Mouse (Mus musculus) bone marrow, adult 2 months (tissue): ENCODE measurements around the gene Ttll9. TPM values are rescaled to one million over a fixed set of nuclear protein-coding genes. Genes with fewer than 3 reads are reported as not detected.

Experiments used
- H3K27ac ChIP-seq: fragments of 200-500 bp; 2 replicates; pipeline ENCODE4 v1.5.1; 2012; ENCODE audit warnings: low read depth, mild to moderate bottlenecking, control low read depth, inconsistent platforms, low read length; ENCODE audit not compliant: control insufficient read depth, poor library complexity, insufficient read depth
- H3K4me1 ChIP-seq: fragments of 200-500 bp; 2 replicates; pipeline ENCODE4 v1.6.1; 2011; ENCODE audit warnings: low read length; ENCODE audit not compliant: control insufficient read depth, insufficient read depth
- H3K4me3 ChIP-seq: fragments of 200-500 bp; replicated peaks from 2 replicates; pipeline ENCODE3; 2011; ENCODE audit warnings: mild to moderate bottlenecking, low read depth, low read length, control low read depth; ENCODE audit not compliant: control insufficient read depth
- CTCF ChIP-seq: fragments of 200-500 bp; IDR thresholded peaks from 2 replicates; pipeline ENCODE4 v1.5.1; 2011; ENCODE audit warnings: low read length, control low read depth; ENCODE audit not compliant: control insufficient read depth, insufficient read depth
- POLR2A ChIP-seq: fragments of 200-500 bp; IDR thresholded peaks from 2 replicates; pipeline ENCODE4 v1.6.1; 2011; ENCODE audit warnings: low read depth, mild to moderate bottlenecking, control low read depth, low read length, borderline replicate concordance; ENCODE audit not compliant: control insufficient read depth
- WGBS: fragments of 180-500 bp; shearing (Covaris S2); methylation state at CpG from one replicate; pipeline ENCODE4 v1.1.7; 2018; 5-methylcytosine and 5-hydroxymethylcytosine counted together
- polyA plus RNA-seq: library from polyadenylated mRNA; stranded (reverse); fragments of >200 nt; gene quantifications from 2 replicates; pipeline ENCODE4 v1.2.4, GENCODE M21; 2011; ENCODE audit warnings: low replicate concordance; ENCODE audit not compliant: missing spikeins, insufficient read depth, insufficient read length

The Ttll9 gene
- polyA plus RNA-seq, result not detected in 2 replicates

DNA sequence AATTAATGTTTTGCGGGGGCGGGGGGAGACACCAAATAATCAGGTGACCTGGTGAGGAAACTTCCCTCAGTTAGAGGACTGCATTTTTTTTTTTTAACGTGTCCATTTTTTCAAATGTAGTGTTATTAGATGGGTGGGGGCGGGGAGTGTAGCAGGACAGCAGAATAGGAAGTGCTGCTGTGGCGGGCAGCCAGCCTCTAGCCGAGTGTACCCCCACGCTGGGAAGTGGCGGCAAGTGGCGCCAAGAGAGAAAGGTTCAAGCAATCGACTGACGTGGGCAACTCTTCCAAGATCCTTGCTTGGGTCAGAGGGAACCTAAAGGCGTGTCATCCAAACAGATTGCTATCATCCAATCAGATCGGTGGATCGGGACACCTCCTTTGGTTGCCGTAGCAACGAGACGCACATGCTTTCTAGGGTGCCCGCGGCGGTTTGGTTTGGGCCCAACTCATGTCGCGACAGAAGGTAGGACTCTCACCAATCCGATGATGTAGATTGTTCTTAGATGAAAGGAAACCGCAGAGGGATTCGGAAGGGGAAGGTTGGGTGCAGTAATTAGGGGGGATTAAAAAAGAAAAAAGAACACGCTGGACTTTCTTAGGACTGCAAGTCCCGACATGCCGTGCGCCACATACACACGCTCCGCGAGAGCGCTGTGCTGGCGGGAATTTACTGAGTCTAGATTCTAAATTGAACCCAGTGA is at the start of gene Ttll9:
Gene Ttll9, plus strand, starts transcription at position 395 of the 703 bp plus-strand sequence.
- peak within 1 kb of the TSS; percentile 55 for H3K4me3 ChIP-seq
- under 1% methylated on average over 34 of the region's 34 CpGs for WGBS
- no peak within 1 kb of the TSS for H3K27ac ChIP-seq
- no peaks in the 10 kb centered on the region; the same call in 1 of the 2 replicates for H3K4me1 ChIP-seq
- no peak for TF ChIP-seq POLR2A
- no peak for TF ChIP-seq CTCF

DNA sequence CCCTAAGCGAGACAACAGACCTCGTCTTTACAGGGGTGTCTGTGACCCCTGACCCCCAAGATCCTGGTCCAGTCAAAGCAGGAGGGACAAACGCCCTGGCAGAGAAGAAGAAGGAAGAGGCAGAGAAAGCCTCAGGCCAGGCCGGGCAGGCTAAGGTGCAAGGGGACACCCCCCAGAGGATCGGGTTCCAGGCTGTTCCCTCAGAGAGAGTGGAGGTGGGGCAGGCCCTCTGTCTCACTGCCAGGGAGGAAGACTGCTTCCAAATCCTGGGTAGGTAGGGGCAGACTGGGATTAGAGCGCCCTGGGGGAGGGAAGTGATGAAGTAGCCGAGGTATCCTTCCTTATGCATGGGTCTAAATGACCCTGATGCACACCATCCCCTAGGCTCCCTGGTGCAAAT is 48.8 kb upstream of the Ttll9 start:
- no peaks in the 10 kb centered on the region for H3K4me1 ChIP-seq
- TF ChIP-seq CTCF (no peak), POLR2A (no peak)
- no peak overlapping the region for H3K4me3 ChIP-seq
- no peak overlapping the region for H3K27ac ChIP-seq
- 37% methylated on average over 7 of the region's 7 CpGs for WGBS

DNA sequence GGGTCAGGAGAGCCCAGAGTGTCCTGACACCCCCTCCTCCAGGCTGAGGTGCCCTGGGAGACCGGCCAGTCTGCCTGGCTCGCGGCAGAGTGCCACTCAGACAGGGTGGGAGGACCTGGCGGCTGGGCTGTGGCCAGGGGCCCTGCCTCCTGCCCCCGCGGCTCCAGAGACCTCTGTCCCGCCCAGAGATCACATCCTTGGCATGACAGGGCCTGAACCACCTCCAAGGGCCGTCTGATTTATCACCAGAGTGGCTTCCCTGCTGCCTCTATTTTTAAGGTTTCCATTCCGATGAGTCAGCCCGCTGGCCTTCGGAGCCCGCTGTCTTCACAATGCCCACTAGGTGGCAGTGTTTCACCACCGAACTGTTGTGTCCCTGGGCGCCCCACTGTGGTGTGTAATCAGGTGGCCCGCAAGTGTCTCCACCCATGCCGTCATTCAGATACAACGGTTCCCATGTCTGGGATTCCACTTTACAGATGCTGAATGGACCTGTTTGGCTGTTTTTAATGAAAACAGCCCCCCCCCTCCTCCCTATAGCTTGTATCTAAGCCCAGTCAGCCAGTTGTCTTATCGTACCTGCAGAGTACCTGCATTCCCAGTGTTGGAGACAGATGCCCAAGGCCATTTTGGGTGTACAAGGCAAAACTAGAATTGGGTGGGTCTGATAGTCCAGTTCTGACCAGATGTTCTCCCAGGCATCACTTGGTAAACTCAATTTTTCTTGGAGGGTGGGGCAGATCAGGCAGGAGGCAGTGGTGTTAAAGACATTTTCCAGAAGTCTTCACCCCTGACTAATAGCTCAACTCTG is 47.8 kb upstream of the Ttll9 start:
- H3K27ac ChIP-seq, result no peak overlapping the region

DNA sequence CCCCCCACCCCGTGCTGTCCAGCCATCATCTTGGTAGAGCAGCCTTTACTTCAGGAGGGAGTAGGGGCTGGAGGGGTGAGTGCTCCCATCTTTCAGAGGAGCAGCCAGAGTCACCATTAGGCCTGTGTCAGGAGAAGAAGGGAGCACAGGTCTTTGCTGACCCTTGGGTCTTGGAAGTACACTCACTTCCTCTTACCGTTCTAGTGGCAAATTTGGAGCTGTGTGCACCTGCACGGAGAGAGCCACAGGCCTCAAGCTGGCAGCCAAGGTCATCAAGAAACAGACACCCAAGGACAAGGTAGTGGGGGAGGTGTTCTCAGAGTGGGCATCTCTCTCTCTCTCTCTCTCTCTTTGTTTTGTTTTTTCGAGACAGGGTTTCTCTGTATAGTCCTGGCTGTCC is 46.8 kb upstream of the Ttll9 start:
- no peak for TF ChIP-seq CTCF
- no peak for TF ChIP-seq POLR2A
- WGBS, result 28% methylated on average over 4 of the region's 4 CpGs
- no peak overlapping the region for H3K4me3 ChIP-seq
- H3K4me1 ChIP-seq, result no peaks in the 10 kb centered on the region
- no peak overlapping the region for H3K27ac ChIP-seq

More for the DNA sequence above, 47.8 kb upstream of the Ttll9 start:
- TF ChIP-seq POLR2A (no peak), CTCF (peak; percentile 89)
- under 1% methylated on average over 18 of the region's 18 CpGs for WGBS
- Histone ChIP-seq H3K4me3 (no peak overlapping the region), H3K4me1 (no peaks in the 10 kb centered on the region)

- Histone ChIP-seq H3K4me1 (no peaks in the 10 kb centered on the region), H3K27ac (no peak overlapping the region), H3K4me3 (no peak overlapping the region)
- WGBS, result 75% methylated on average over 5 of the region's 5 CpGs
- TF ChIP-seq POLR2A, result no peak
- no peak for TF ChIP-seq CTCF
Observed at GRCm38 (mm10) chr2:152916111-152916510, 46.2 kb upstream of the Ttll9 start.

DNA sequence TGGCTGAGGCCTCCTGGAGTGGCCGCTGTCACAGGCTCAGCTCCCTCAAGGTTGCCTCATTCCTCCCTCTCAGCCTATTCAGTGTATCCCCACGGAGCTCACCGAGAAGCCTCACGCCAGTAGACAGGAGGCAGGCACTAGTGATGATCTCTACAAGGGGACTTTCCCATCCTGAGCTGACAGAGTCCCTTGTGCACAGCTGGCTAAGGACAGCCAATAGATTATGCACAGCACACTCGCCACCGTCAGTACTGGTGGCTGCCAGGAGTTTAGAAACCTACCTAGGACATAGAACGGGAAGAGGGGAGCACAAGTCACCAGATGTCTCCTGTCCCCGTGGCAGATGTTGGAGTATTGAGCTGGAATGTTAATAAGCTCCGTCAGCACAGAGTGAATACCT is 44.6 kb upstream of the Ttll9 start:
- TF ChIP-seq POLR2A, result no peak
- TF ChIP-seq CTCF, result no peak
- 82% methylated on average over 9 of the region's 9 CpGs for WGBS
- H3K4me1 ChIP-seq, result no peaks in the 10 kb centered on the region

GRCm38 (mm10) chr2:152922376-152922775 is 39.9 kb upstream of the Ttll9 start:
- Histone ChIP-seq H3K4me3 (no peak overlapping the region), H3K27ac (no peak overlapping the region), H3K4me1 (peaks cover 6% of the 10 kb centered on the region)
- TF ChIP-seq CTCF, result no peak
- TF ChIP-seq POLR2A, result no peak
- WGBS, result 68% methylated on average over 7 of the region's 7 CpGs

More for the DNA sequence above, 44.6 kb upstream of the Ttll9 start:
- no peak overlapping the region for H3K4me3 ChIP-seq
- no peak overlapping the region for H3K27ac ChIP-seq

DNA sequence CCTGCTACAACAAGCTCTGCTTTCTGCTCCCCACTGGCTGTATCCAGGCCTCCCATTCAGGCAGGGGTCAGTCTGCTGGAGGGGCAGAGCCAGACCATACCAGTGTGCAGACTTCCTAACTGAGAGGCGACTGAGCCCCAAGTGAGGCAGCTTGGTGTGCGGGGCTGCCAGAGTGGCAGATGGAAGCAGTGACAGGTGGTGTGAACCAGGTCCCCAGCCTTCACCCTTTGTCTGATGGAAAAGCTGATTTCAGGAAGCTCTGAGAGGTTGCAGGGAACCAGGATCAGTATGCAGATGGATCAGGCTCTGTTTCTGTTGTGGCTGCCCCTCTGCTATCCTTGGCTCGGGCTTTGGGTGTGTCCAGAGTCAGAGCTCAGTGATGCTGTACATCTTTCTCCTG is 38.7 kb upstream of the Ttll9 start:
- H3K27ac ChIP-seq, result no peak overlapping the region
- no peak overlapping the region for H3K4me3 ChIP-seq
- no peak for TF ChIP-seq CTCF
- TF ChIP-seq POLR2A, result no peak
- WGBS, result 81% methylated on average over 3 of the region's 3 CpGs
- peaks cover 6% of the 10 kb centered on the region for H3K4me1 ChIP-seq
